Mouse (Mus musculus): ENCODE measurements at regions not wholly inside any gene's neighbourhood (a gene's known extent, or its start where the extent isn't known, plus 50 kb on each side); places are given as distances from the start of the nearest gene placed in this dataset.

DNA sequence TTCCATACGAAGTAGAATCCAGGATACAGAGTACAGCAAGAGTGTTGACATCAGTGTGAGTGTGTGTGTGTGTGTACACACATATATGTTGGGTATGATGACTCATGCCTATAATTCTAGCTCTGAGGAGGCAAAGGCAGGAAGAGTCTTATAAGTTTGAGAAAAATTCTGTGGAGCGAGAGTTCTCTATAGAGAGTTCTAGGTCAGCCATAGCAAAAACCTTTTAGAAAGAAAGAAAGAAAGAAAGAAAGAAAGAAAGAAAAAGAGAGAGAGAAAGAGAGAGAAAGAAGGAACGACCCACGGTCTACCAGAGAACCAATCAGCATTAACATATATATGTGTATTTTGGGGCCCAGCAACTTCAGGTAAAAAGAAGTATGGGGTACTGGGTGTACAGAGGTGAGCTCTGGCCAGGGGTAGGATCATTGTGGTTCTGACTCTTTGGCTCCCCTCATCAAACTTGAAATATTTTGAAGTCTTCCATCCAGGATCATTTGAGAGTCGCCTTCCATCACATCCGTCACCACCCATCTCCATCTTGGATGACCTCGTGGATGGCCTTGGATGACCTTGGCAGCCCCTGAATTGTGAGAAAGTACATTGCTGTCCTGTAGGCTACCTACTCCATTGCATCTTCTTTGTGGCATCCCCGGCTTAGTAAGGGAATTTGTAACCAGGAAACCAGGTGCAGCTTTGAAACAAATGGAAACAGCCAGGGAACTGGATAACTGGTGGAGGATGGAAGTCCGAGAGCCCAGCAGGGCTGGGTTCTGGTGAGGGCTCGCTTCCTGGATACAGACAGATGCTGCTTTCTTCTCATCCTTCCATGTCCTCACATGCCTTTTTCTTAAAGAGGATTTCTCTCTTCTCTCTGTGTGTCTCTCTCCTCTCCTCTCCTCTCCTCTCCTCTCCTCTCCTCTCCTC lies 106.1 kb upstream of the Cpm start:
- WGBS: 86% methylated on average over 10 of the region's 10 CpGs
- ATAC-seq: no peak

DNA sequence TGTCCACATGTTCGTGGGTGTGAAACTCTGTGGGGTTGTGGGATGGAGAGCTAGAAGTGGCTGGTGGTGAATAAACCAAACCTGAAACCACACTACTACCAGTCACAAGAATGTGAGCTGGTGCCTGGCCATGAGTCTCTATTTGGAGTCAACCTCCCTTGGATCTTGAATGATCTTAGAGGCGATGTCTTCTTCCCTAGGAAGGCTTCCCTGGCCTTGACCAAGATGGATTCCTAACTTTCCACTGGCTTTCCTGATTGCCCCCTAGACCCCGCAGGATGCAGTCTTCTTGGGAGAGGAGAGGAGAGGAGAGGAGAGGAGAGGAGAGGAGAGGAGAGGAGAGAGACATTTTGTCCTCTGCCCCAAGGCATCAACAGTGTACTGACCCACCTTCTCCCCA lies 106.9 kb upstream of the Cpm start:
- H3K4me2 ChIP-seq (ENCODE audit: low read depth, low read length): no peak overlapping the region
- H3K9me3 ChIP-seq (ENCODE audit: control insufficient read depth, low read length): no peaks in the 10 kb centered on the region
- H3K27ac ChIP-seq (ENCODE audit: low read length): no peak overlapping the region
- H3K36me3 ChIP-seq (ENCODE audit: control insufficient read depth, insufficient read depth, low read length): no peaks in the 10 kb centered on the region
- no peak for ATAC-seq
- H3K4me3 ChIP-seq (ENCODE audit: low read length): no peak overlapping the region
- peaks cover 7% of the 10 kb centered on the region; the same call in 1 of the 2 replicates for H3K4me1 ChIP-seq (ENCODE audit: control insufficient read depth, insufficient read depth, low read length)
- H3K27me3 ChIP-seq (replicated peaks; ENCODE audit: control insufficient read depth, insufficient read depth, low read length): no peaks in the 10 kb centered on the region
- 78% methylated on average over 3 of the region's 3 CpGs for WGBS
- H3K9ac ChIP-seq (ENCODE audit: low read depth, low read length): no peak overlapping the region

More for the DNA sequence above, 106.1 kb upstream of the Cpm start:
- H3K27ac ChIP-seq (ENCODE audit: low read length): no peak overlapping the region
- H3K27me3 ChIP-seq (replicated peaks; ENCODE audit: control insufficient read depth, insufficient read depth, low read length): no peaks in the 10 kb centered on the region
- peaks cover 6% of the 10 kb centered on the region; the same call in 1 of the 2 replicates for H3K4me1 ChIP-seq (ENCODE audit: control insufficient read depth, insufficient read depth, low read length)
- H3K4me3 ChIP-seq (ENCODE audit: low read length): no peak overlapping the region
- no peak overlapping the region for H3K9ac ChIP-seq (ENCODE audit: low read depth, low read length)
- no peaks in the 10 kb centered on the region for H3K36me3 ChIP-seq (ENCODE audit: control insufficient read depth, insufficient read depth, low read length)
- H3K4me2 ChIP-seq (ENCODE audit: low read depth, low read length): no peak overlapping the region
- no peaks in the 10 kb centered on the region for H3K9me3 ChIP-seq (ENCODE audit: control insufficient read depth, low read length)

DNA sequence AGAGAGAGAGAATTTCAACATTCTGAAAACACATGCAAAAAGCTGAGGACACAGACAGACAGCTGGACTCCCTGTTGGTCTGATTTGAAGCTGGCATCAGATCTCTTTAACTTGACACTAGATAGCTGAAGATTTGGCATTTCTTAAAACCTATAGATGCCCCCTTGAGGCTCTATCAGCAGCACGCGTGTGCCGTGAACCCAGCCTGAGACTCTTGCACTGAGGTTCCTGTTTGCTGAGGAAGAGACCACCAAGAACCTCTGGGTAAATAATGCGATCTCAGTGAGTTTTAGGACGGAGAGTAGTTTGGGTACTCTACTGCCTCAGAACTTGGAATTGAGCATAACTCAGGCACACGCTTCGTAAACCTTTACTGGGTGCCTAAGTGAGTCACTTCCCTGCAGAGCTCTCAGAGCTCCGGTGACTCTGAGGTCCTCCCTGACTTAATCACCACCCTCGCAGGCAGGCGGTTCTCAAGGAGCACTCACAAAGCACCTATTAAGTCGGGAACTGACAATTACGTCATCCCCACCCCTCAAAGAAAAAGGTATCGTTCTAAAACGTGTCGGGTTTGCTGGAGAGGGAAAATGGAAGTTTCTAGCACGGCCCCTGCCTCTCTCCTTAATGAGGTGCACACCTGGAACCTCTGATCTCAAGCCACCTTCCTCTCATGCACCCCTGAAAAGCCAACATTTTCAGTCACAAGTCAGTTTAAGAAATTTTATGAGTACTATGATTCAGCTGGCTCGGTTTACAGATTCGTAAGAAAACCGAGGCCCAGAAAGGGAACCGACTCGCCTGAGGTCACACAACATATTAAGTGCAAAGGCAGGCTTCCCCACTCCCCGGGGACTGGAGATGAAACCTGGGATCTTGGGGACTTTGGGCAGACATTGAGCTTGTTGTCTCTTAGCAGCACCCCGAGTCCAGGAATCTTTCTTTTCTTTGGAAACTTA lies 107.7 kb upstream of the Cpm start:
- Histone ChIP-seq H3K27me3 (replicated peaks; ENCODE audit: control insufficient read depth, insufficient read depth, low read length) (no peaks in the 10 kb centered on the region), H3K9me3 (ENCODE audit: control insufficient read depth, low read length) (no peaks in the 10 kb centered on the region), H3K36me3 (ENCODE audit: control insufficient read depth, insufficient read depth, low read length) (no peaks in the 10 kb centered on the region), H3K27ac (ENCODE audit: low read length) (no peak overlapping the region), H3K4me1 (ENCODE audit: control insufficient read depth, insufficient read depth, low read length) (peaks cover 8% of the 10 kb centered on the region; the same call in 1 of the 2 replicates), H3K4me2 (ENCODE audit: low read depth, low read length) (no peak overlapping the region), H3K4me3 (ENCODE audit: low read length) (no peak overlapping the region), H3K9ac (ENCODE audit: low read depth, low read length) (no peak overlapping the region)
- ATAC-seq: no peak
- WGBS: 64% methylated on average over 23 of the region's 23 CpGs

DNA sequence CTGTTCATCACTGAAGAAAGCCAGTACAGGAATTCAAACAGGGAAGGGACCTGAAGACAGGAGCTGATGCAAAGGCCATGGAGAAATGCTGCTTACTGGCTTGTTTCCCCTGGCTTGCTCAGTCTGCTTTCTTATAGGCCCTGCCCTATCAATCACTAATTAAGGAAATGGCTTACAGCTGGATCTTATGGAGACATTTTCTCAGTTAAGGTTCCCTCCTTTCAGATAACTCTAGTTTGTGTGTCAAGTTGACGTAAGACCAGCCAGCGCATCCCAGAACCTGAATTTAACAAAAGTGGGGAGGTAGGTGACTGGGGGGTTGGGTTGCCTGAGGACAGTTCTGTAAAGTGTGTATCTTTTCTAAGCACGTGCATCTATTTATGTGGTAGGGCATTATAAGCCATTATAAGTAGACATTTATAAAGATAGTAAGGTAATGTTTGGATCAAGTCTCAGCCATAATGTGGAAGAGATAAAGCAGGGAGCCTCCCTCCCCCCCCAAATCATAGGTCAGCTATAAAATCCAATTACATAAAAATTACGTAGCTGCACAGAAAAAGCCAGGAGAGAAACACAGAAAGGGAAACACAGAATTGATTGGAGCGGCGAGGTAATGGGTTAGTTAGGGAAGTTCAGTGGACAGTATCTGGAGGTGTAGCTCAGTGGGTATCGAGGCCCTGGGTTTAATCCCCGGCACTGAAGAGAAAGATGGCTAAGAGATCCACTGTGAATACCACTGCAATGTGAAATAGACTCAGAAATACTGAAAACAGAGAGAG lies 108.6 kb upstream of the Cpm start:
- Histone ChIP-seq H3K4me3 (ENCODE audit: low read length) (no peak overlapping the region), H3K4me1 (ENCODE audit: control insufficient read depth, insufficient read depth, low read length) (peaks cover 11% of the 10 kb centered on the region; the same call in 1 of the 2 replicates), H3K27me3 (replicated peaks; ENCODE audit: control insufficient read depth, insufficient read depth, low read length) (no peaks in the 10 kb centered on the region), H3K9me3 (ENCODE audit: control insufficient read depth, low read length) (no peaks in the 10 kb centered on the region), H3K4me2 (ENCODE audit: low read depth, low read length) (no peak overlapping the region), H3K27ac (ENCODE audit: low read length) (no peak overlapping the region), H3K36me3 (ENCODE audit: control insufficient read depth, insufficient read depth, low read length) (no peaks in the 10 kb centered on the region), H3K9ac (ENCODE audit: low read depth, low read length) (no peak overlapping the region)
- 91% methylated on average over 8 of the region's 8 CpGs for WGBS
- ATAC-seq: no peak

DNA sequence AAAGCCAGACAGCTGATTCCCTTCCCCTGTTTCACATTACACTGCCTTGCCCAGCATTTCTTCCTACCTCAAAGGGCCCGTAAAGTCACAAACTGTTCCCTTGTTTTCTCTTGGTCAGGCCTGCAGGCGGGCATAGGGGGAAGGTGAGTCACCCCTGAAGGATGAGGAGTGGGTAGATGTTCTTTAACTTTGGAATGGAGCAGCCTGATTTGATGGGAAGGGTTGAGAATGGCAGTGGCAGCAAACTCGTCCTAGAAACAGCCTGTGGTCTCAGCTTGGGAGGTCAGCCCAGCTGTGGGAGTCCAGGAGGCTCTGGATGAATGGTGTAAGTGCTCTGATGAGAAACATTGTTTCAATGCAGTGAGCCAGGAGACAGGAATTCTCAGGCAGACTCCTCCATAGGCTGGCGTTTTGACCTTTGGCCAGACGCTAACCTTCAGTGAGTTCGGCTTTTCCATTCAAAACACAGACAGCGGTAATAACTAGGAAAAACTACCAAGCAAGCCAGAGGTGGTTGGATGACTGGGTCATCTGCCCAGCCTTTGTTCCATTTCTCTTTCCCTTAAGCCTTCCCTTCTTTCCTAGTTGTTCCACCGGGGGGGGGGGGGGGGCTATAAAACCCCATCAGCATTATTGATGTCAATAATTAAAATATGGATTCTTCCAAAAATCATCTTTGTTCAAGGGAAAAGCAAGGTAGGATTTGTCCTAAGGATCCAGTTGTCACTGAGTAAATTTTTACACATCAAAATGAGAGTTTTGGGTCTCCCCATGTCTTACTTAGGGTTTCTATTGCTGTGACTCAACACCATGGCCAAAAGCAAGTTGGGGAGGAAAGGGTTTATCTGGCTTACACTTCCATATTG lies 109.4 kb upstream of the Cpm start:
- WGBS: 37% methylated on average over 8 of the region's 8 CpGs
- no peak overlapping the region for H3K4me2 ChIP-seq (ENCODE audit: low read depth, low read length)
- H3K4me1 ChIP-seq (ENCODE audit: control insufficient read depth, insufficient read depth, low read length): peaks cover 11% of the 10 kb centered on the region; the same call in 1 of the 2 replicates
- ATAC-seq: peak; percentile 43
- H3K27me3 ChIP-seq (replicated peaks; ENCODE audit: control insufficient read depth, insufficient read depth, low read length): no peaks in the 10 kb centered on the region
- no peaks in the 10 kb centered on the region for H3K36me3 ChIP-seq (ENCODE audit: control insufficient read depth, insufficient read depth, low read length)
- H3K27ac ChIP-seq (ENCODE audit: low read length): no peak overlapping the region
- H3K9me3 ChIP-seq (ENCODE audit: control insufficient read depth, low read length): no peaks in the 10 kb centered on the region
- H3K9ac ChIP-seq (ENCODE audit: low read depth, low read length): no peak overlapping the region
- no peak overlapping the region for H3K4me3 ChIP-seq (ENCODE audit: low read length)

DNA sequence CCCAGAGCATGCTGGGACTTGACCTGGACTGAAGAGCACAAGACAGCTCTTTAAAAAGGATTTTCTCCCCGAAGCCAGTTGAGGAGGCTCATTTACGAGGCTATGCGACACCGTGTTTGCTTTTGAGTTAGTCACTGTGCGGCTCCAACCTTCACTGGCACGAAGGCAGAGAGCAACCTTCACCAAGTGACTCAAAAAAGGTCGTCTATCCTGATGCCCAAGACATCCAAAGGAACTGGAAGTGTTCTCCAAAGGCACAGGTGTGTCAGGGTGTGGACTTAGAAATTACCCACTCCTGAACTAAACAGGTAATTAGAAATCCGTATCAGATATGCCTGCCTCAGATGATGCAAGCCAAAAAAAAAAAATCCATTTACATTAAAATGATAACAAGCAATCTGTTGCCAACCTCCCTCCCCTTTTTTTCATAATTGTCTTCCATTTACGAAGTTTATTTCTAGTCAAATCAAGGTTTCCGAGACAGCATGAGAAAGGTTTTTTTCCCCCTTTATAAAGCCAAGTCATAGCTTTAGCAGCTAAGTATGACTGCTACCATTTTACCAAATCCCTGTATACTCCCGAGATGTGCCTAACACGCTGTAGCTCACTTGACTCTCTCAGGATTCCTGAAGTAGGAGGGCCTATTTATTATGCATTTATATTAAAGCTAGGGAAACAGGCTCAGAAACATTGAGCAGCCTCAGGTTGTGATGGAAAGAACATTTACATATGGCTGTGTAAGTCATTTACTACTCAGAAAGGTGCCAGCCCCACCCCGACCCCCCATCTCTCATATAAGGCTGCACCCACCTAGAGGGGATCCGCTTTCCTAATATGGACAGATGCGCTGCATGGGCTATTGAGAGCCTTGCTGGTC lies 110.3 kb upstream of the Cpm start:
- H3K27me3 ChIP-seq (replicated peaks; ENCODE audit: control insufficient read depth, insufficient read depth, low read length): no peaks in the 10 kb centered on the region
- no peak overlapping the region for H3K4me2 ChIP-seq (ENCODE audit: low read depth, low read length)
- no peak for ATAC-seq
- no peak overlapping the region for H3K4me3 ChIP-seq (ENCODE audit: low read length)
- no peaks in the 10 kb centered on the region for H3K36me3 ChIP-seq (ENCODE audit: control insufficient read depth, insufficient read depth, low read length)
- H3K9ac ChIP-seq (ENCODE audit: low read depth, low read length): no peak overlapping the region
- peaks cover 11% of the 10 kb centered on the region; the same call in 1 of the 2 replicates for H3K4me1 ChIP-seq (ENCODE audit: control insufficient read depth, insufficient read depth, low read length)
- 60% methylated on average over 15 of the region's 15 CpGs for WGBS
- no peaks in the 10 kb centered on the region for H3K9me3 ChIP-seq (ENCODE audit: control insufficient read depth, low read length)
- no peak overlapping the region for H3K27ac ChIP-seq (ENCODE audit: low read length)

DNA sequence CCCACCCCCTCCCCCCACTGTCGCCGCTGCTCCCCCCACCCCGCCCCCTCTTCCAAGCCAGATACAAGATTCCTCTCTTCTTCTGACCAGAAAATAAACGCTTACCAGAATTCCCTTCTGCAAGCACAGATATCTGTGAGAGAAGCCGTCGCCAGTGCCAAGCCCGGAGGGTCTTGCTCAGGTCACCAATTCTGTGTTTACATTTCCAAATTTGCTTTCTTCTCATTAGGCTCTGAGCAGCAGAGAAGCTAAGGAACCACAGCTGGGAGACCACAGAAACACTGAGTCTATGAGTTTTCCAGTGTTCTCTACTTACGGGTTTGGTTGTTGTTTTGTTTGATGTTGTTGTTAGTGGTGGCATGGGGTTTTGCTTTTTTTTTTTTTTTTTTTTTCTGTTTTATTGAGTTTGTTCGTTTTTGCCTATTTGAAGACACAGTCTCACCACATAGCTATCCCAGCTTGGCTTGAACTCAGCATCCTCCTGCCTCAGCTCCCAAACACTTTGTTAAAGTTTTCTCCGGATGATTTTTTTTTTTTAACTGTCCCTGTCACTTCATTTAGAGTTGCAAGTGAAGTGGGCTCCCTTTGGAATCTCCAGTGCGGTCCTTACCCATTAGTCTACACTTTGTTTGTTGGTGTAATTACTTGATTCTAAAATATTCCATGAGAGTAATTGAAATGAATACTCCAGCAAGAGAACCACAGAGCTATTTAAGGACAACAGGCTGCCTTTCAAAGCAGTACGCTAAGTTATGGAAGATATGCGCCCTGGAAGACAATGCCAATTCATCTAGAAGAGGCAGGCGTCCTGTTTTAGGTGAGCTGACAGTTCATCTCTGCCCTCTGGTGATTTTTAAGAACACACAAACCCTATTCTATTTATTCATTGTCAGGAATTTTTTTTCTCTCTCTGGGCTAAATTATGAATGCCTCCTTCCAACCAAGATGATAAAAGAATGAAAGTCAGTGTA lies 111.2 kb upstream of the Cpm start:
- no peak for ATAC-seq
- 47% methylated on average over 14 of the region's 14 CpGs for WGBS
- Histone ChIP-seq H3K4me2 (ENCODE audit: low read depth, low read length) (no peak overlapping the region), H3K9ac (ENCODE audit: low read depth, low read length) (no peak overlapping the region), H3K27ac (ENCODE audit: low read length) (no peak overlapping the region), H3K27me3 (replicated peaks; ENCODE audit: control insufficient read depth, insufficient read depth, low read length) (no peaks in the 10 kb centered on the region), H3K36me3 (ENCODE audit: control insufficient read depth, insufficient read depth, low read length) (no peaks in the 10 kb centered on the region), H3K4me3 (ENCODE audit: low read length) (no peak overlapping the region), H3K4me1 (ENCODE audit: control insufficient read depth, insufficient read depth, low read length) (peaks cover 11% of the 10 kb centered on the region; the same call in 1 of the 2 replicates), H3K9me3 (ENCODE audit: control insufficient read depth, low read length) (no peaks in the 10 kb centered on the region)

All from intestine, embryonic 16.5 days (tissue).